Mouse (Mus musculus) brown adipose tissue, adult 24 weeks (tissue): ENCODE measurements around the gene Smad1. TPM values are rescaled to one million over a fixed set of nuclear protein-coding genes. Genes with fewer than 3 reads are reported as not detected.
"Not testable (repeated sequence)": the region's sequence is repeated elsewhere in the genome, so short reads cannot be mapped to it uniquely, and the experiment has no call there.

Experiments used
- H3K27ac ChIP-seq: fragments of 200-500 bp; replicated peaks from 2 replicates; pipeline ENCODE4 v1.5.1; 2012; ENCODE audit warnings: low read depth, mild to moderate bottlenecking, low read length
- H3K4me1 ChIP-seq: fragments of 200-500 bp; 2 replicates; pipeline ENCODE4 v1.6.1; 2012; ENCODE audit warnings: low read length, mixed read lengths; ENCODE audit not compliant: control insufficient read depth, insufficient read depth, insufficient read length
- H3K4me3 ChIP-seq: fragments of 200-500 bp; 2 replicates; pipeline ENCODE4 v1.5.1; 2012; ENCODE audit warnings: low read depth, mild to moderate bottlenecking, low read length, moderate library complexity; ENCODE audit not compliant: insufficient read depth
- polyA plus RNA-seq: library from polyadenylated mRNA; stranded (reverse); fragments of >200 nt; gene quantifications from 2 replicates; pipeline ENCODE4 v1.2.4, GENCODE M21; 2012; ENCODE audit not compliant: missing spikeins, insufficient read depth, insufficient read length

The Smad1 gene
- 6.3 and 7.1 TPM in 2 replicates for polyA plus RNA-seq

- Histone ChIP-seq H3K4me1 (peaks cover 3% of the 10 kb centered on the region; the same call in 1 of the 2 replicates), H3K27ac (peak within 1 kb of the TSS; percentile 94), H3K4me3 (peak within 1 kb of the TSS; percentile 99)
Measured at GRCm38 (mm10) chr8:79398994-79399650, at the start of gene Smad1. Gene Smad1, minus strand, starts transcription at chr8:79399518.

GRCm38 (mm10) chr8:79447260-79447853 is 48.0 kb upstream of the Smad1 start:
- H3K27ac ChIP-seq: no peak overlapping the region
- no peak overlapping the region for H3K4me3 ChIP-seq
- H3K4me1 ChIP-seq: no peaks in the 10 kb centered on the region

- Histone ChIP-seq H3K27ac (no peak overlapping the region), H3K4me1 (no peaks in the 10 kb centered on the region), H3K4me3 (no peak overlapping the region)
Measured at GRCm38 (mm10) chr8:79443460-79444098, 44.3 kb upstream of the Smad1 start.

GRCm38 (mm10) chr8:79433953-79434500 is 34.7 kb upstream of the Smad1 start:
- Histone ChIP-seq H3K4me1 (no peaks in the 10 kb centered on the region), H3K4me3 (no peak overlapping the region), H3K27ac (no peak overlapping the region)

GRCm38 (mm10) chr8:79414907-79415306 is 15.6 kb upstream of the Smad1 start:
- H3K4me3 ChIP-seq: no peak overlapping the region
- H3K27ac ChIP-seq: 0 out of 2 replicates have a peak overlapping the region, but pooled peaks have one; percentile 18
- peaks cover 5% of the 10 kb centered on the region; the same call in 1 of the 2 replicates for H3K4me1 ChIP-seq

- H3K4me1 ChIP-seq: no peaks in the 10 kb centered on the region
- H3K4me3 ChIP-seq: no peak overlapping the region
- no peak overlapping the region for H3K27ac ChIP-seq
Measured at GRCm38 (mm10) chr8:79410501-79410900, 11.2 kb upstream of the Smad1 start.

GRCm38 (mm10) chr8:79407356-79407755 is 8.0 kb upstream of the Smad1 start:
- not testable (repeated sequence) for H3K4me1 ChIP-seq, H3K4me3 ChIP-seq, H3K27ac ChIP-seq

- Histone ChIP-seq H3K27ac (no peak overlapping the region), H3K4me3 (no peak overlapping the region), H3K4me1 (no peaks in the 10 kb centered on the region)
Measured at GRCm38 (mm10) chr8:79404895-79405557, 5.7 kb upstream of the Smad1 start.

GRCm38 (mm10) chr8:79400671-79401070 is 1.4 kb upstream of the Smad1 start:
- Histone ChIP-seq H3K27ac (no peak overlapping the region), H3K4me1 (no peaks in the 10 kb centered on the region), H3K4me3 (no peak overlapping the region)

- peaks cover 5% of the 10 kb centered on the region; the same call in 1 of the 2 replicates for H3K4me1 ChIP-seq
- H3K27ac ChIP-seq: peak overlapping the region; percentile 94
- peak overlapping the region; percentile 99 for H3K4me3 ChIP-seq
Measured at GRCm38 (mm10) chr8:79398251-79398981, 902 bp downstream of the Smad1 start.

GRCm38 (mm10) chr8:79397705-79398250 is 1.5 kb downstream of the Smad1 start:
- Histone ChIP-seq H3K4me3 (peak overlapping the region; percentile 99), H3K4me1 (peaks cover 5% of the 10 kb centered on the region; the same call in 1 of the 2 replicates), H3K27ac (peak overlapping the region; percentile 64)

- no peak overlapping the region for H3K27ac ChIP-seq
- H3K4me3 ChIP-seq: peak overlapping the region; percentile 2; the same call in 1 of the 2 replicates
Measured at GRCm38 (mm10) chr8:79396911-79397310, 2.4 kb downstream of the Smad1 start.

GRCm38 (mm10) chr8:79394009-79394408 is 5.3 kb downstream of the Smad1 start:
- peak overlapping the region; percentile 46 for H3K27ac ChIP-seq

More at GRCm38 (mm10) chr8:79396911-79397310, 2.4 kb downstream of the Smad1 start:
- H3K4me1 ChIP-seq: peaks cover 7% of the 10 kb centered on the region; the same call in 1 of the 2 replicates

GRCm38 (mm10) chr8:79393215-79393614 is 6.1 kb downstream of the Smad1 start:
- no peak overlapping the region for H3K4me3 ChIP-seq
- peaks cover 22% of the 10 kb centered on the region; the same call in 1 of the 2 replicates for H3K4me1 ChIP-seq
- H3K27ac ChIP-seq: no peak overlapping the region

More at GRCm38 (mm10) chr8:79394009-79394408, 5.3 kb downstream of the Smad1 start:
- Histone ChIP-seq H3K4me3 (0 out of 2 replicates have a peak overlapping the region, but pooled peaks have one; percentile 2), H3K4me1 (peaks cover 19% of the 10 kb centered on the region; the same call in 1 of the 2 replicates)
